Mouse (Mus musculus) retina, postnatal 7 days (tissue): Measurements from ENCODE around the gene Ston1.

Source experiments
- DNase-seq: peaks from one replicate; pipeline ENCODE4 v3.0.0-alpha.2; 2012; ENCODE audit warnings: low read depth, low spot score

Gene Ston1

GRCm38 (mm10) chr17:88597222-88598055 is at the start of gene Ston1:
TSS of gene Ston1 (plus strand) at chr17:88597684.
- peak; percentile 34 for DNase-seq

- DNase-seq: no peak
Measured at GRCm38 (mm10) chr17:88549411-88550191, 47.9 kb upstream of the Ston1 start.

GRCm38 (mm10) chr17:88550351-88550750 is 47.1 kb upstream of the Ston1 start:
- DNase-seq: no peak

GRCm38 (mm10) chr17:88550981-88551940 is 46.2 kb upstream of the Ston1 start:
- DNase-seq: no peak

- no peak for DNase-seq
Measured at GRCm38 (mm10) chr17:88552556-88552955, 44.9 kb upstream of the Ston1 start.

- no peak for DNase-seq
Measured at GRCm38 (mm10) chr17:88553001-88553449, 44.5 kb upstream of the Ston1 start.

- DNase-seq: no peak
Measured at GRCm38 (mm10) chr17:88553473-88554087, 43.9 kb upstream of the Ston1 start.

GRCm38 (mm10) chr17:88556176-88556575 is 41.3 kb upstream of the Ston1 start:
- no peak for DNase-seq

GRCm38 (mm10) chr17:88556688-88557087 is 40.8 kb upstream of the Ston1 start:
- DNase-seq: no peak

- DNase-seq: peak; percentile 54
Measured at GRCm38 (mm10) chr17:88558168-88558842, 39.2 kb upstream of the Ston1 start.

- DNase-seq: no peak
Measured at GRCm38 (mm10) chr17:88563611-88564010, 33.9 kb upstream of the Ston1 start.

GRCm38 (mm10) chr17:88569807-88570540 is 27.5 kb upstream of the Ston1 start:
- DNase-seq: no peak

- no peak for DNase-seq
Measured at GRCm38 (mm10) chr17:88570784-88571183, 26.7 kb upstream of the Ston1 start.

- no peak for DNase-seq
Measured at GRCm38 (mm10) chr17:88574811-88575210, 22.7 kb upstream of the Ston1 start.

GRCm38 (mm10) chr17:88578522-88579242 is 18.8 kb upstream of the Ston1 start:
- no peak for DNase-seq

GRCm38 (mm10) chr17:88580556-88580955 is 16.9 kb upstream of the Ston1 start:
- no peak for DNase-seq

GRCm38 (mm10) chr17:88581511-88582021 is 15.9 kb upstream of the Ston1 start:
- DNase-seq: no peak

- DNase-seq: no peak
Measured at GRCm38 (mm10) chr17:88582999-88583398, 14.5 kb upstream of the Ston1 start.

- DNase-seq: no peak
Measured at GRCm38 (mm10) chr17:88583411-88583810, 14.1 kb upstream of the Ston1 start.
